In genomic region chr7:45161612-45162473, GRCm38 (mm10) we compare ENCODE assay signal across 8 mouse cellular contexts. TPM values are rescaled to one million over a fixed set of nuclear protein-coding genes. Genes with fewer than 3 reads are reported as not detected.
DNase-seq lines count a peak whose midpoint lies in the region.

No protein-coding gene starts in this region.

- peak overlapping the region; percentile 91 for H3K4me3 ChIP-seq in megakaryocyte, embryonic 14.5 days (replicated peaks)

- DNase-seq in adrenal gland, adult (ENCODE audit: inconsistent age in 2 of 2, low spot score in 1 of 2), result peak; percentile 84 to 95
- peak; percentile 95 for DNase-seq in embryo, embryonic 10 days (ENCODE audit: low spot score)
- peak; percentile 94 for DNase-seq in gastrocnemius, postnatal 10 days
- peak; percentile 91 for DNase-seq in induced T-regulatory cell, adult 2 months (ENCODE audit: low read depth)
- DNase-seq in left cerebral cortex, adult 8-10 months (ENCODE audit: low spot score in 2 of 2), result peak; percentile 86 to 95
- peak; percentile 95 to 97 for DNase-seq in right cerebral cortex, postnatal 10 days (ENCODE audit: low spot score in 2 of 2)
- peak; percentile 90 for DNase-seq in urinary bladder, postnatal 14 days (ENCODE audit: low spot score)

- peaks cover 30% of the 10 kb centered on the region for H3K4me1 ChIP-seq in megakaryocyte, embryonic 14.5 days

- H3K27me3 ChIP-seq in megakaryocyte, embryonic 14.5 days (replicated peaks), result peaks cover 45% of the 10 kb centered on the region

- peaks cover 41% of the 10 kb centered on the region for H3K36me3 ChIP-seq in megakaryocyte, embryonic 14.5 days (replicated peaks; ENCODE audit: low read length)

- H3K9me3 ChIP-seq in megakaryocyte, embryonic 14.5 days, result 0 out of 2 replicates have a peak, but pooled peaks cover 2% of the 10 kb centered on the region

RNA-seq across cellular contexts. Expression of gene Slc17a7, which starts 1.9 kb away (rescaled TPM):
- total RNA-seq in gastrocnemius, postnatal 10 days (2021), result 1 to 10 TPM; 4.7 to 4.9 TPM
- 1,000 to 10,000 TPM; 1,001 to 1,087 (median 1,026) TPM for total RNA-seq in left cerebral cortex, adult 8-10 months (2022)
- 0.06 TPM in 1 of 2 replicates, not detected in the other for polyA plus RNA-seq in megakaryocyte, embryonic 14.5 days (2012; ENCODE audit: insufficient read depth, low replicate concordance)

RNA-seq across cellular contexts. Expression of gene Aldh16a1, which starts 7.5 kb away (rescaled TPM):
- total RNA-seq in gastrocnemius, postnatal 10 days (2021), result 10 to 100 TPM; 23.9 to 28.6 TPM
- total RNA-seq in left cerebral cortex, adult 8-10 months (2022), result 10 to 100 TPM; 17.9 to 20.9 (median 19.8) TPM
- polyA plus RNA-seq in megakaryocyte, embryonic 14.5 days (2012; ENCODE audit: insufficient read depth, low replicate concordance), result 56.7 and 76.4 TPM in 2 replicates

RNA-seq across cellular contexts. Expression of gene Pih1d1, which starts 7.7 kb away (rescaled TPM):
- 10 to 100 TPM; 46.6 to 48.2 TPM for total RNA-seq in gastrocnemius, postnatal 10 days (2021)
- 10 to 100 TPM; 41.4 to 49.3 (median 45.2) TPM for total RNA-seq in left cerebral cortex, adult 8-10 months (2022)
- 35.3 and 64.9 TPM in 2 replicates for polyA plus RNA-seq in megakaryocyte, embryonic 14.5 days (2012; ENCODE audit: insufficient read depth, low replicate concordance)

RNA-seq across cellular contexts. Expression of gene Gfy, which starts 17.5 kb away (rescaled TPM):
- under 1 TPM; 0.49 to 0.63 TPM for total RNA-seq in gastrocnemius, postnatal 10 days (2021)
- total RNA-seq in left cerebral cortex, adult 8-10 months (2022), result under 1 TPM in 1 of 4 experiments, not detected in 3; 0.34 TPM
- not detected in 2 replicates for polyA plus RNA-seq in megakaryocyte, embryonic 14.5 days (2012; ENCODE audit: insufficient read depth, low replicate concordance)

RNA-seq across cellular contexts. Expression of gene Pth2, which starts 19.0 kb away (rescaled TPM):
- not detected for total RNA-seq in gastrocnemius, postnatal 10 days (2021)
- under 1 TPM in 1 of 4 experiments, not detected in 3; 0.80 TPM for total RNA-seq in left cerebral cortex, adult 8-10 months (2022)
- not detected in 2 replicates for polyA plus RNA-seq in megakaryocyte, embryonic 14.5 days (2012; ENCODE audit: insufficient read depth, low replicate concordance)

Comparison
In these comparisons a context has a peak if more than half of its experiments do, and no peak if none do; other contexts are left out.
1. Peak in every context shown above with its lines: DNase-seq and H3K4me3 ChIP-seq.
2. RNA of gene Slc17a7, which starts 1.9 kb away (total RNA-seq): 1,001 to 1,087 TPM in left cerebral cortex, adult 8-10 months; 4.7 to 4.9 TPM in gastrocnemius, postnatal 10 days; every median in the first group is over 100 times any median in the second.